Mouse (Mus musculus) kidney, adult 2 months (tissue): ENCODE results near the gene Rars2.

Source experiments
- CTCF ChIP-seq: fragments of 200-500 bp; conservative IDR thresholded peaks from 2 replicates; pipeline ENCODE4 v1.5.1; 2011; ENCODE audit warnings: low read depth, mild to moderate bottlenecking, control low read depth, low read length, moderate library complexity, mixed read lengths; ENCODE audit not compliant: insufficient read depth, insufficient read length
- POLR2A ChIP-seq: fragments of 200-500 bp; IDR thresholded peaks from one replicate; pipeline ENCODE4 v1.6.1; 2011; ENCODE audit warnings: low read depth, low read length, control low read depth

DNA sequence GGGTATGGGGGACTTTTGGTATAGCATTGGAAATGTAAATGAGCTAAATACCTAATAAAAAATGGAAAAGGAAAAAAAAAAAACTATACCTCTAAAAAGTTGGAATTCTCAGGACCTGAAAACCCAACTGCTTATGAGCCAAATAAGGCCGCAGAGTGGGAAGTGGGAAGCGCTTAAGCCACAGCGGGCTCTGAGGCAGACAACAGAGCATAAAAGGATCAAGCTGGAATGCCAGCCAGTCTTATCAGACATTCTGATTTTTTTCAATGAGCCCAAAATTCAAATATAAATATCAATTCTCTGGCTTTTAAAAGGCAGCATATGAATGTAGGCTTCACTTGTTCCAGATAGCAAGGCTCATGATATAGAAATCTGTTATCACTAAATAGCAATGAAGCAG, 73.3 kb downstream of the Rars2 start:
- TF ChIP-seq POLR2A (no peak), CTCF (no peak)
